Mouse (Mus musculus) embryonic facial prominence, embryonic 11.5 days (tissue): ENCODE data around the gene 3300002I08Rik. TPM values are rescaled to one million over a fixed set of nuclear protein-coding genes. Genes with fewer than 3 reads are reported as not detected.
A peak's percentile ranks its signal among the peaks of the same experiment; 100 is the strongest.
"Not testable (repeated sequence)": the region's sequence is repeated elsewhere in the genome, so short reads cannot be mapped to it uniquely, and the experiment has no call there.

Experiments used
- ATAC-seq: fragments of 200-750 bp; cut with Nextera tagmentation; replicated peaks from 2 replicates; pipeline ENCODE4 v1.8.0; 2017; ENCODE audit warnings: low read depth; ENCODE audit not compliant: insufficient number of reproducible peaks, low FRiP score, low TSS enrichment
- DNase-seq: peaks from one replicate; pipeline ENCODE4 v3.0.0-alpha.2; 2015; ENCODE audit warnings: low spot score
- H3K27ac ChIP-seq: fragments of 300-500 bp; sonication (generic); replicated peaks from 2 replicates; pipeline ENCODE4 v1.5.1; 2014; ENCODE audit warnings: mild to moderate bottlenecking, low read depth, low read length, control low read depth
- H3K27me3 ChIP-seq: fragments of 300-500 bp; sonication (generic); 2 replicates; pipeline ENCODE4 v1.6.1; 2014; ENCODE audit warnings: mild to moderate bottlenecking, low read length, moderate library complexity, mixed read lengths; ENCODE audit not compliant: control insufficient read depth, insufficient read depth
- H3K36me3 ChIP-seq: fragments of 300-500 bp; sonication (generic); replicated peaks from 2 replicates; pipeline ENCODE4 v1.6.1; 2014; ENCODE audit warnings: low read depth, mild to moderate bottlenecking, low read length, moderate library complexity, mixed read lengths; ENCODE audit not compliant: control insufficient read depth, insufficient read depth
- H3K4me1 ChIP-seq: fragments of 300-500 bp; sonication (generic); 2 replicates; pipeline ENCODE4 v1.6.1; 2014; ENCODE audit warnings: low read length, mixed read lengths; ENCODE audit not compliant: control insufficient read depth, insufficient read depth
- H3K4me2 ChIP-seq: fragments of 300-500 bp; sonication (generic); 2 replicates; pipeline ENCODE4 v1.6.1; 2014; ENCODE audit warnings: low read depth, mild to moderate bottlenecking, control low read depth, low read length, moderate library complexity
- H3K4me3 ChIP-seq: fragments of 300-500 bp; sonication (generic); 2 replicates; pipeline ENCODE4 v1.5.1; 2014; ENCODE audit warnings: low read depth, low read length, control low read depth
- H3K9ac ChIP-seq: fragments of 300-500 bp; sonication (generic); replicated peaks from 2 replicates; pipeline ENCODE4 v1.6.1; 2014; ENCODE audit warnings: mild to moderate bottlenecking, control low read depth, low read length
- H3K9me3 ChIP-seq: fragments of 300-500 bp; sonication (generic); replicated peaks from 2 replicates; pipeline ENCODE4 v1.6.1; 2016; ENCODE audit warnings: mild to moderate bottlenecking, low read length, inconsistent platforms, mixed read lengths; ENCODE audit not compliant: control insufficient read depth
- WGBS: fragments of 180-500 bp; shearing (Covaris S2); extraction: QIAGEN DNeasy Blood & Tissue Kit; methylation state at CpG from one replicate; pipeline ENCODE4 v1.1.7; 2014; 5-methylcytosine and 5-hydroxymethylcytosine counted together
- polyA plus RNA-seq: library from polyadenylated mRNA; unstranded; fragments of >200 nt; fragmentation: Nextera tagmentation; extraction: Ambion mirVana; gene quantifications from 2 replicates; pipeline ENCODE4 v1.2.1, GENCODE M21; 2014

3300002I08Rik gene
- polyA plus RNA-seq = 9.1 and 9.2 TPM in 2 replicates

DNA sequence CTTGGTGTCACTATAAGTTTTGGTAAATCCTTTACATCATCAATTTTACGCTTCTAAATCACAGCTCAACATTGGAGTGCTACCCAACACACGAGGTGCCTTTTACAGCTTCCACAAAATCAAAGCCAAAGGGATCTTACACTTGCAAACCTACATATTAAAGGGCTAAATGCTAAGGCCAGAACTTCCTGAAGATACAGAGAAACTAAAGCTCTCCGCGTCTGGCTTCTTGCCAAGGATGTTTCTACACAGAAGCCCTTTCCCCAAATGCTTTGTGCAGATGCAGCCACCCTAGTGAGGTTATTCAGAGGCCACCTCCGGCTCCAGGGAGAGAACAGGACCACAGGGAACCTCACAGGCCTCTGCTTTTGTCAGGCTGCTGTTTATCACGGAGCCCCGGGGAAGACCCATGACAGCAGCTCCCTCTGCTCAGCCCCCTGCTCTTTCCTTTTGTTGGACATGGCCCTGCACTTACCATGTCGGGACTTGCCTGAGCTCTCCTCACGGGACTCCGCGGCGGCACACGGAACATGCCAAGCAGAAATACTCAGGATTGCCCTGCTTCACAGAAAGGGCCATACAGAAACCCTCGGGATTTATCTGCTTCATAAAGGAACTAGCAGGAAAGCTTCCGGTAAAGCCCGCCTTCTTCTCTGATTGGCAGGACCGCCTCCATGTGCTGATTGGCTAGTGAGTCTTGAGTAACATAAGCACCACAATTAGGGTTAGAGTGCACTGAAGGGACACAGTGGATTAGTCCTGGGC lies at the start of gene 3300002I08Rik:
3300002I08Rik (minus strand) TSS at position 653 of the 765 bp plus-strand sequence.
- WGBS = 2% methylated on average over 14 of the region's 17 CpGs
- peak; percentile 91 for DNase-seq
- H3K9me3 ChIP-seq, H3K36me3 ChIP-seq, H3K4me1 ChIP-seq, H3K27ac ChIP-seq, H3K27me3 ChIP-seq: not testable (repeated sequence)
- ATAC-seq = peak; percentile 99
- Histone ChIP-seq H3K4me3 (peak within 1 kb of the TSS; percentile 49), H3K4me2 (peak within 1 kb of the TSS; percentile 33), H3K9ac (peak within 1 kb of the TSS; percentile 74)

DNA sequence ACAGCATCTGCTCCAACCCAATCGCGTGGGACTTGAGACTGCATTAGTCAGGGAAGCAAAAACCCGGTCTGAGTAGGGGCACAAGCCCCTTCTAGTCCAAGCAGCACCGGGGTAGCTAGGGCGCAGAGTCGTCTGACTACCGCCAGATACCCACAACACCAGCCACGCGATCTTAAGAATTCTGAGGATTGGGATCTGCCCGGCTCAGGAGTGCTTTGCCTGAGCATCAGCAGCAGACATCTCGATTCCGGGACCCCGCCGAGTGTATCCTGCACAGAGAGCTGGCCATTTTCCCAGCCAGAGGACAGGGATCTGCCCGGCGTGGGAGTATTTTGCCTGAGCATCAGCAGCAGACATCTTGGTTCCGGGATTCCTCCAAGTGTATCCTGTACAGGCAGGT lies 49.6 kb upstream of the 3300002I08Rik start:
- ATAC-seq, H3K27me3 ChIP-seq, H3K9me3 ChIP-seq, H3K9ac ChIP-seq, H3K4me1 ChIP-seq, H3K36me3 ChIP-seq, DNase-seq, H3K27ac ChIP-seq, H3K4me2 ChIP-seq, H3K4me3 ChIP-seq: not testable (repeated sequence)
- WGBS = 85% methylated on average over 17 of the region's 17 CpGs

DNA sequence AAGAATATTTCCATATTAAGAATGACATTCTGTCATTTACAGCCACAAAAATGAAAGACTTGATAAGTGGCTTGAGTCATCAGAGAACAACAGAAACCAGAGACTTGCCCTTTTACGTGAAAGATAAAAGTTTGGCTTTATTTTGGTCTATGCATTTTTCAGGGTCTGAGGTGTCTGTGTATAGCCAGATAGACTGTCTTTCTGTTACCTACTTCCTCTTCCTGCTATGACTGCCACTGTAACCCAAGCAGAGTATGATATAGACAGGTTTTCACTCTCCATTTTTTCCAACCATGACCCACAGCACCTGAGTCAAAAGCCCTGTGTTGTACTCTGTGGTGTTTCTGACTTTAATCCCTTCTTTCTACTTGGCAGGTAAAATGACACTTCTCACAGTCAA lies 27.6 kb upstream of the 3300002I08Rik start:
- WGBS = 79% methylated on average over 1 of the region's 1 CpGs

DNA sequence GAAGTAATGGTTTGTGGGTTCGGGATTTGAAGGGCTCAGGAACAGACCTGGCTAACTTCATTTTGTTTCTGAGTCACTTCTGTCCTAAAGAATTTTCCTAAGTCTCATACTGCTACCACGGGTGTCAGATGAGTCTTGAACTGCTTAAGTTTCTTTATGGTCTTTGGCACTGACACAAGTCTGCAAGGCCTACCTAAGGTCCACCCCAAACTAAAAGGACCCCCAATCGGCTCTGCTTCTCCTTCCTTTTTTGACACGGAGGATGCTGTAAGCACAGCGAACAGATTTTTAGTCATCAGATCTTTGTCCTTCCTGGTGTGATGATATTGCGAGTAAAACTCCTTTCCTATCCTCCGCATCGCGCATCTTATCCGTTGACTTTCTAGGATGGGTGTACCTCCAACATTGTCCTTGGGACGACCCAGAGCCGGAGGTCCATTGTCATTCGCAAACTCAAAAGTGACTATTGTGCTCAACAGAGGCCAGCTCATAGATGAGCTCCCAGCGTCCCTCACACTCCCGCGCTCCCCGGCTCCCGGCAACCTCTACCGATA lies 23.1 kb upstream of the 3300002I08Rik start:
- H3K9ac ChIP-seq, DNase-seq, H3K4me2 ChIP-seq, H3K9me3 ChIP-seq, H3K4me3 ChIP-seq, H3K27me3 ChIP-seq, ATAC-seq, H3K36me3 ChIP-seq, H3K4me1 ChIP-seq, H3K27ac ChIP-seq: not testable (repeated sequence)
- 90% methylated on average over 18 of the region's 19 CpGs for WGBS

More for the DNA sequence above, 27.6 kb upstream of the 3300002I08Rik start:
- Histone ChIP-seq H3K27me3 (no peaks in the 10 kb centered on the region), H3K4me1 (no peaks in the 10 kb centered on the region), H3K27ac (no peak overlapping the region), H3K9ac (no peak overlapping the region), H3K4me2 (no peak overlapping the region), H3K36me3 (no peaks in the 10 kb centered on the region), H3K9me3 (no peaks in the 10 kb centered on the region), H3K4me3 (no peak overlapping the region)
- DNase-seq (no peak), ATAC-seq (no peak)

DNA sequence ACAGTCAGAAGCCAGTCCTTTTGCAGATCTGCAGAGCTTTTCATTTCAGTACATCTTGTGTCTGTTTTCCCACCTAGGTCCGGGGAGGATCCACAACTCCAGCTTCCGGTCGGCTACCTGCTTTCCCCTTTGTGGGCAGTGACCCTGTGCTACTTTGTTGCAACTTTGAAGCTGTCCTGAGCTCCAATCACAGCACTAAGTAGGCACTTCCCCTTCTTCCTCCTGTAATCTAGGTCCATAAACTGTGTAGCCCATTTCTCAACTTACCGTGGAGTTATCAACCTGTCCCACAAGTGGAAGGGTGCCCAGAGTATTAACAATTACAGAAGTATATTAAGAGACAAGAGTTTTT lies 289 bp upstream of the 3300002I08Rik start:
- Histone ChIP-seq H3K9ac (peak overlapping the region; percentile 74), H3K4me3 (peak overlapping the region; percentile 49), H3K27me3 (no peaks in the 10 kb centered on the region), H3K9me3 (no peaks in the 10 kb centered on the region), H3K4me1 (no peaks in the 10 kb centered on the region), H3K27ac (no peak overlapping the region), H3K4me2 (peak overlapping the region; percentile 29; the same call in 1 of the 2 replicates), H3K36me3 (no peaks in the 10 kb centered on the region)
- DNase-seq (no peak), ATAC-seq (no peak; the same call in 1 of the 2 replicates)
- 15% methylated on average over 4 of the region's 4 CpGs for WGBS

DNA sequence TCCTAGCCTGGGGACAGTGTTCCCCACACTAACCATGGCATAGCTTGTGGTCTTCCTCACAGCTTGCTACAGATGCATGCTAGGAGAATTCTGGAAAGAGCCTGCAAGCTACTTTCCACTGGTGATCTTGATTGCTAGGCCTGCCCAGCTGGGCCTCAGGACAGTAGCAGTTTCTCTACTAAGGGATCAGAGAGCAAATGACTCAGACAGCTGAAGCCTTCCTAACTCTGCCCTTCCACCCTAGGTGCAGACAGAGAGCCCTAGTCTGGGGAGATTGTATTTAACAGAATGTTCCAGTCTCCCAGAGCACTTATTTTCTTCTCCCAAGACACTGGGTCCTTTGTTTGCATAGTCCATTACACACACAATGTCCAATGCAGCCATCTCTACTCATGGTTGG lies 5.4 kb downstream of the 3300002I08Rik start:
- H3K4me2 ChIP-seq, H3K36me3 ChIP-seq, H3K27me3 ChIP-seq, DNase-seq, ATAC-seq, H3K9ac ChIP-seq, H3K4me1 ChIP-seq, H3K27ac ChIP-seq, H3K4me3 ChIP-seq, H3K9me3 ChIP-seq: not testable (repeated sequence)

DNA sequence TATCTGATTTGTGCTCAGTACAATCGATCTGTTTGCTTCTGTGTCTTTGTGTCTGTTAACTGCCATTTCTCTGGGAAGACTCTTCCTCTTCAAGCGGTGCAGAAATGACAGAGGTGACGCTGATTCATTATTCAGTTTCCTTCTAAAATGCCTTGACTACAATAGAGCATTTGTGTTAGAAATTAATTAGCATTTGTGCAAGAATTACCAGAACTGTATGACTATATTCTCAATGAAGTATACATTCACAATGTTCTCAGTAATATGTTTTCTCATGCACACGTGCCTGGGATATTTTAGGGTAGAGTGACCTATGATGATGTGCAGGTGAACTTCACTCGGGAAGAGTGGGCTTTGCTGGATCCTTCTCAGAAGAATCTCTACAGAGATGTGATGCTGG lies 39.2 kb downstream of the 3300002I08Rik start, which contains the start of gene Gm10130:
Gm10130 (plus strand) TSS at position 301 of the 400 bp plus-strand sequence.
- DNase-seq (no peak), ATAC-seq (no peak)
- Histone ChIP-seq H3K4me3 (no peak within 1 kb of the TSS), H3K9me3 (peaks cover 3% of the 10 kb centered on the region), H3K4me1 (no peaks in the 10 kb centered on the region), H3K27me3 (no peaks in the 10 kb centered on the region), H3K27ac (no peak within 1 kb of the TSS), H3K36me3 (no peaks in the 10 kb centered on the region), H3K4me2 (no peak within 1 kb of the TSS), H3K9ac (no peak within 1 kb of the TSS)
- 91% methylated on average over 5 of the region's 5 CpGs for WGBS

DNA sequence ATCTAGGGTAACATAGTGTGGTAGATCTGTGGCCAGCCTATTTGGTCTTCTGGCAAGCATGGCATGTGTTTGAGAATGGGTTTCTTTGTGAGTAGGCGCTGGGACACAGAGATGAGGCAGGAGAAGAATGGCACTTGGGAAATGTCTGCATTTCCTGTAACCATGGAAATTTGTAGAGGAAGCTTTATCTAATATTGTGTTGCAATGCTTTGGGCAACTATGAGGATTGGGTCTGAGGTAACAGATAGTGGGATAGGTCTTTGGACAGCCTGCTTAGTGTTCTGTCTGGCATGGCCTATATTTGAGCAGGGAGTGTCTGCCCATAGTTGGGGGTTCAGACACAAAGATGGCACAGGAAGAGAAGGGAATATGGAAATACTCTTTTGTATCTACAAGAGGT lies 43.6 kb downstream of the 3300002I08Rik start:
- no peaks in the 10 kb centered on the region for H3K27me3 ChIP-seq
- no peak overlapping the region for H3K4me3 ChIP-seq
- no peaks in the 10 kb centered on the region for H3K4me1 ChIP-seq
- no peak overlapping the region for H3K9ac ChIP-seq
- no peak overlapping the region for H3K27ac ChIP-seq
- 96% methylated on average over 1 of the region's 1 CpGs for WGBS
- no peak for DNase-seq
- no peak overlapping the region for H3K4me2 ChIP-seq
- peaks cover 3% of the 10 kb centered on the region for H3K9me3 ChIP-seq
- ATAC-seq = no peak
- no peaks in the 10 kb centered on the region; the same call in 1 of the 2 replicates for H3K36me3 ChIP-seq
